Mouse (Mus musculus) layer of hippocampus, postnatal 25 days (tissue): ENCODE results near the gene Slc25a5. TPM values are rescaled to one million over a fixed set of nuclear protein-coding genes. Genes with fewer than 3 reads are reported as not detected.

Source experiments
- DNase-seq, 2 experiments: peaks; one replicate each; pipeline ENCODE4 v3.0.0; 2022; ENCODE audit warnings: mixed read lengths in 2 of 2, low spot score in 1 of 2; ENCODE audit errors: extremely low spot score in 1 of 2
- total RNA-seq, 2 experiments: library from RNA; stranded (reverse); gene quantifications; 2 replicates each; pipeline ENCODE4 v1.2.3; 2021

Slc25a5 gene
- total RNA-seq, 2 experiments from 2014 or later, result 334 to 370 TPM

DNA sequence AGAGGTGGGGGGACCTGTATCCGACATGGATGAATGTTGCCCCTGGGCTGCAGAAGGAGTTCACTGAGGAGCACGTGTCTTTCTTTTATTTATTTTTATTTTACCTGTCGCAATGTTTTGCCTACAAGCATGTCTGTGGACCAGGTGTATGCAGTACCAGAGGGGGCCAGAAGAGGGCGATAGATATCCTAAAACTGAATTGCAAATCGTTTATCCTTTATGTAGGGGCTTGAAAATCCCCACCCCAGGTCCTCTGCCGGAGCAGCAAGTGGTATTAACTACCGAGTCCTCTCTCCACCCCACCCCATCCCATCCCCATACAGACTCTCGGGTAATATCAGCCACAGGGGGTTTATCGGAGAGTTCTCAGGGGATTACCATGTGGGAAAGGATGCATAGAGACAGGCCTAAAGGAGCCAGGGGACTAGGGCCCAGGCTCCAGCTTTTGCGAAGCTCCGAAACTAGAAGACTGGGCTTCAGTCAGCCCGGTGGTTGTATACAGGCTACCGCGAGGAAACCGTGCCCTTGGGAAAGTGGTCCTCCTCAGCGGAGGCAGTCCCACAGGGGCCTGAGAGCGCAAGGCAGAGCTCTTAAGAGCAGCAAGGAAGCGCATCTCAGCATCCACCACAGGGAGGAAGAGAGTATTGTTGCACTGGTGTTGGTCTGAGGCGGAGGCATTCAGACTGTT is 38.1 kb downstream of the Slc25a5 start:
- DNase-seq, result peak; percentile 60 to 89

DNA sequence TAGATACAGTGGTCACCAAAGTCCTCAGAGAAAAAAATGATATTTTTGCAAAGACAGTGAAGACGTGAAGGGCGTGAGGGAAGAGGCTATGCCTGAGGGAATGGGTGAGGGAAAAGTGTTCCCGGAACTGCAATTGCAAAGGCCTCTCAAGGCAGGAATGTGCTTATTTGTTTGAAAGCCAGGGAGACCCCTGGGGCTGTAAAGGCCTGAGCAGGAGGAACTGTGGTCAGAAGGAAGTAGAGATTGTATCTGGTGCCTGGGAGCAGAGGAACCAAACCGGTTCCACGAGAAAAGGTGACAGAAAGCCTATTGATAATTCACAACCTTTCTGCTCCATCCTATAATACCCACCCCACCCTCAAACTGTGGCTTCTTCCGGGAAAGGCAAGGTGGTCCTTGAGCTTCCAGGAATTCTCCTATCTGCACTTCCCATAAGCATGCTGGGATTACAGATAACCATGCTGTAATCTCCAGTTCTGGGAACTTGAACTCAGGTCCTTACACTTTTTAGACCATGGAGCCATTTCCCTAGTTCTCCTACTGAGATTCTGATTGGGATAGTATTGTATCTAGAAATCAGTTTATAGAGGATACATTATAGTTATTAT is 41.7 kb downstream of the Slc25a5 start:
- DNase-seq, result no peak

DNA sequence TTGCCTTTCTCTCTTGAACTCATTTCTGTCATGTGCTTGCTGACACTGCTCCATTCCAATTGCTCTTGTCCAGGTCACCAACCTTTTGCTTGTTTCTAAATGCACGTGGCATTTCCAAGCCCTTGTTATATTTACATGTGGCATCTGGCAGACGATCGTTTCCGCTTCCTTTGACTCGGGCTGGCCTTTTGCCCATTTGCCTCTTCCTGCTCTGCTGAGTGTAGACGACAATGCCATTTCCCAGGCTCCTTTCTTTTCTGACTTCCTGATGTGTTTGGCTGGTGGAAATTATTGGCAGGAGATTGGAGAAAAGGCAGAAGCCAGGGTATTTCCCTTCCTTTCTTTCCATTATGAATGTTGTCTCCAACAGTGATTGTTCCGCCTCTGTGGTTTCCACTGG is 43.9 kb downstream of the Slc25a5 start:
- DNase-seq, result no peak

DNA sequence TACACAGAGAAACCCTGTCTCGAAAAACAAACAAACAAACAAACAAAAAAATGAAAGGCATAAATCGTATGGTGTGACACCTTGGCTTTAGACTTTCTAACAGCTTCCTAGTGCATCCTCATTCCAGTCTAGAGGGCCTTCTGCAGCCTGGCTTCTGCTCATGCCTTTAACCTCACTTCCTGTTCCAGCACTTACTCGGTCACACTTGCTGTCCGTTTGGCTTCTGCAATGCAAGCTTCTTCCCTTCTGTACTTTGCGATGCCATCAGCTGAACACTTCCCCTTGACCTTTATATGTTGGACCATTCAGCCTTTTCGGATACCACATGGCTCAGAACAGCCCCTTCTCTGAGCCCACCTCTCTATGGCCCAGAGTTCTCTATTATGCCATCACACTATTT is 46.2 kb downstream of the Slc25a5 start:
- no peak for DNase-seq

DNA sequence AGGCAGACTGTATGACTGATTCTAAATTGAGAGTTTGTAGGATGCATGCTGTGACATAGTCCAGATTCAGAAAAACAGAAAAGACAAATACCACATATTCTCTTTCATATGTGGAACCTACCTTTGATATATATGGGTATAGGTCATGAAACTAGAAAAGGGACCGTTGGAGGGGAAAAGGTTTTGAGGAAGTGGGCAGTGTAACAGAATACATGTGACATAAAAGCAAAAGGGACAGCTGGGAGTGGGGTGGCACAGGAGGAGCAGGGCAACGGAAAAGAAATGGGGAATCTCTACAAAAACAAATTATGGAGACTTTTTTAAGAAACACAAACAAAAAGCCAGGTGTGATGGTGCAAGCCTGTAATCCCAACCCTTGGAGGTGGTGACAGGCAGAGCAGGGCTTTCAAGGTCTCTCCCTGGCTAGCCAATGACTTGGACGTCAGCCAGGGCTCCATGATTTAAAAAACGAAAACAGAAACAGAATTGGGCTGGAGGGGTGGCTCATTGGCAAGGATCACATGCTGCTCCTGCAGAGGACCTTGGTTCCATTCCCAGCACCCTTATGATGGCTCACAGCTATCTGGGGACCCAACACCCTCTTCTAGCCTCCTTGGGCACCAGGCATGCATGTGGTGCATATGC is 48.0 kb downstream of the Slc25a5 start:
- no peak for DNase-seq

DNA sequence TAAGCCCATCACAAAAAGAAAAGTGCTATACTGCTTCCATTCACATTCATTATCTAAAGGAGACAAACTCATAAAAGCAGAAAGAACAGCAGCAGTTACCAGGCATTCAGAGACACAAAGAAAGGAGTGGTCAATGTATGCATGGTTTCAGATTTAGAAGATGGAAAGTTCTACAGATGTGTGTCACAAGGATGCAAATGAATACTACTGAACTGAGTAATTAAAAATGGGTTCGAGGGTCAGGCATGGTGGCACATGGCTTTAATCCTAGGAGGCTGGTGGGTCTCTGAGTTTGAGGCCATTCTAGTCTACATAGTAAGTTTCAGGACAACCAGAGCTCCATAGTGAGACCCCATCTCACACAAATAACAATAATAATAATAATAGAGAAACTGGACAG is 51.7 kb downstream of the Slc25a5 start:
- DNase-seq, result no peak

Other genes starting within 250 kb of the Slc25a5 start
- 100 to 1,000 TPM; 270 to 328 TPM for gene Pgrmc1, start 197.4 kb upstream of the Slc25a5 start, total RNA-seq
- gene Akap17b, start 150.3 kb upstream of the Slc25a5 start, total RNA-seq, result 1 to 10 TPM; 7.9 to 9.4 TPM
- under 1 TPM in 1 of 2 experiments, not detected in 1; 0.32 TPM for gene Slc25a43, start 52.0 kb upstream of the Slc25a5 start, total RNA-seq
- gene Ube2a, start 78.2 kb downstream of the Slc25a5 start, total RNA-seq, result 10 to 100 TPM; 55.8 to 61.8 TPM
- 10 to 100 TPM; 37.0 to 39.3 TPM for gene C330007P06Rik, start 78.5 kb downstream of the Slc25a5 start, total RNA-seq
- gene Nkrf, start 107.2 kb downstream of the Slc25a5 start, total RNA-seq, result 10 to 100 TPM; 31.8 to 32.4 TPM
- 10 to 100 TPM; 50.0 to 52.9 TPM for gene Sept6, start 196.1 kb downstream of the Slc25a5 start, total RNA-seq